Mouse (Mus musculus) c-Kit-positive CD71-positive TER-119-positive erythroid progenitor cells, embryonic 14.5 days (primary cell): ENCODE measurements around the gene Olfr463.

Experiments used
- DNase-seq: peaks from one replicate; pipeline ENCODE4 v3.0.0-alpha.2; 2013; ENCODE audit warnings: low spot score

Olfr463 gene

GRCm38 (mm10) chr11:87847884-87848283 is 49.3 kb downstream of the Olfr463 start:
- DNase-seq: no peak

GRCm38 (mm10) chr11:87846968-87847600 is 50.1 kb downstream of the Olfr463 start:
- no peak for DNase-seq
